Mouse (Mus musculus): ENCODE data around the gene Smco4.

DNA sequence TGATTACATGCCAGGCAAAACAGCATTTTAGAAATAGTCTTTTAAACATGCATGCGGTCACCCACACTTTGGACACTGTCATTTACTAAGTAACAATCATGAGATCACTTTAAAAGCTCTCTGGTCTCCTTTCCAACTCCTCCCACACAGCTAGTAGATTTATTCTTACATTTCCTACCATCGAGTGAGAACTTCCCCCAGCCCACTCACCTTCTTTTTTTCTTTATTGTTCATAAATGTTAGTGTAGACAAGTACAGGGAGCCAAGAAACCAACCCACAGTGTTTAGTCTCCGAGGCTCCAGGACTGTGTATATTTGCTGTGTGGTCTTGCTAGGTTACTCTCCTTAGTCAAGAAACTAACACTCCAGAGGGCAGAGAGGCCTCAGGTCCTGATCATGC, 16.1 kb downstream of the Smco4 start:
- TF ChIP-seq POLR2A (IDR thresholded peaks at IDR 0.05; ENCODE audit: low read depth, low read length) = no peak
- no peak for TF ChIP-seq USF1 (IDR thresholded peaks at IDR 0.05; ENCODE audit: low read depth, low read length)
- no peak for TF ChIP-seq CTCF (conservative IDR thresholded peaks at IDR 0.05 in 1 of 2, IDR thresholded peaks at IDR 0.05 in 1 of 2; ENCODE audit: low read depth in 2 of 2, low read length in 2 of 2)
